In the genomic region with DNA sequence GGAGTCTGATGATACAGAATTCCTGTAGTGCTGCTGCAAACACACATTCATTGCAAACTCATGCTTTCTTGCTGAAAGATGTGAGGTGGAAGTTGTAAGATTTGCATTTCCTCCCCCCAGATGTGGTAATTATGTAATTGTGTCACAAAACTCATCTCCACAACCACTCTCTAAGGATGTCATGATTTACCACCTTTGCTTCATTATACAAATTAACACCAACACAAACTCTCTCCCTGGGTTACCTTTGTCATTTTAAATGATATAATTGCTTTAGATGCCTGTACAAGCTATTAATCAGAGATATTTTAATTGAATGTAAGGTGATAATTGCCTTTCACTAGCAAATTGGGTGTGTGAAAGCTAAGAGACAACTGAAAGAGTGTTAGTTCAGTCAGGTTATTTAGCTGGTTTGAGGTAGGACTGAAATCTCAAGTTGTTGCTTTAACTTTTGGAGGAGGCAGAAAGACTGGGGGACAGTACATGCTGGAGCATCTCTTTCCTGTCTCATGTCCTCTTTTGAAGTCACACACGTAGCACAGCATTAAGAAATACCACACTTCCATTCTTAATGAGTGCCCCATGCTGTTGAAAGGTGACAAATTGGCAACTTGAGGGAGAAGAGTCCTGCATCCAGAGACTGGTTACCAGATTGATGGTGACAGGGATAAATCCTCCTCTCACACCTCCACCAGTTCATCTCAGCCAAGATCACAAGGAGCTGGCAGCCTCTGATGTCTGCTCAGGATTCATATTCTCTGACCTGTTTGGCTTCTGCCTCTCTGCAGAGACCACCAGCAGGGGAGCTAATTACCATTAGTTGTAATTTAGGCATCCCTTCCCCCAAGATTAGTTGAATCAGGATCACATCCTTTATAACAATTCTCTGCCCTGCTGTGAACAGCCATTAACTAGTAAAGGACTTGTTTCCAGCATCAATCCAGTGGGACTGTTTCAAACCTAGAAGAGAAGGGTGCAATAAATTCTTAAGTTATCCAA, we compare ENCODE assay signal across 22 mouse cellular contexts. TPM values are rescaled to one million over a fixed set of nuclear protein-coding genes. Genes with fewer than 3 reads are reported as not detected.
DNase-seq lines count a peak whose midpoint lies in the region; ATAC-seq and TF ChIP-seq lines count a peak whose summit lies in the region.
"Had no signal": no experiment of that assay in that cellular context is flagged by ENCODE, and none has a peak within 500 bp of the region (broad histone marks: within the 10 kb centered on the region; RNA-seq: fewer than 3 reads in every experiment).

No protein-coding gene starts in this region.

- H3K27me3 ChIP-seq in forebrain, postnatal 0 days (ENCODE audit: insufficient read depth, low read length), result no peaks in the 10 kb centered on the region
- H3K27me3 ChIP-seq in midbrain, embryonic 16.5 days (ENCODE audit: control insufficient read depth, insufficient read depth, low read depth, low read length), result no peaks in the 10 kb centered on the region
- H3K27me3 ChIP-seq: heart, embryonic 12.5 days; liver, embryonic 13.5 days; megakaryocyte, embryonic 14.5 days had no signal

- H3K27ac ChIP-seq in forebrain, postnatal 0 days (ENCODE audit: low read depth, low read length), result no peak overlapping the region
- no peak overlapping the region for H3K27ac ChIP-seq in midbrain, embryonic 16.5 days (ENCODE audit: low read length)
- H3K27ac ChIP-seq: liver, embryonic 13.5 days had no signal

- 3% methylated on average over 1 of the region's 1 CpGs for WGBS in forebrain, postnatal 0 days
- WGBS in midbrain, embryonic 16.5 days, result 0% methylated on average over 1 of the region's 1 CpGs

- no peaks in the 10 kb centered on the region for H3K9me3 ChIP-seq in forebrain, postnatal 0 days (ENCODE audit: low read length)
- no peaks in the 10 kb centered on the region for H3K9me3 ChIP-seq in midbrain, embryonic 16.5 days (replicated peaks; ENCODE audit: control insufficient read depth, low read length, poor library complexity, severe bottlenecking)
- H3K9me3 ChIP-seq: heart, embryonic 12.5 days; liver, embryonic 13.5 days had no signal

- peak; percentile 4 for DNase-seq in embryo, embryonic 10 days (ENCODE audit: low spot score)
- DNase-seq in embryo, embryonic 11 days, result no peak
- DNase-seq in brain, adult 2 months (ENCODE audit: low read depth, low spot score), result peak; percentile 6
- peak; percentile 11 for DNase-seq in forebrain, postnatal 0 days
- no peak for DNase-seq in urinary bladder, adult 18-20 months (ENCODE audit: low spot score in 2 of 2)
- DNase-seq in right cerebral cortex, postnatal 10 days (ENCODE audit: low spot score in 2 of 2), result no peak
- DNase-seq in left cerebral cortex, postnatal 14 days (ENCODE audit: low spot score in 2 of 2), result no peak
- DNase-seq: adrenal gland, postnatal 36 days; gastrocnemius, postnatal 36 days; heart, postnatal 36 days; kidney, adult 18-20 months; layer of hippocampus, postnatal 36 days; liver, embryonic 13.5 days; thymus, adult 18-20 months had no signal

- H3K4me2 ChIP-seq in forebrain, postnatal 0 days (ENCODE audit: low read depth), result no peak overlapping the region
- H3K4me2 ChIP-seq in midbrain, embryonic 16.5 days (ENCODE audit: low read length), result no peak overlapping the region
- H3K4me2 ChIP-seq: heart, embryonic 12.5 days; liver, embryonic 13.5 days had no signal

- intact Hi-C loops in left cerebral cortex, postnatal 14 days (cut with DNase I), result no loop called here

- no peaks in the 10 kb centered on the region for H3K36me3 ChIP-seq in forebrain, postnatal 0 days (ENCODE audit: insufficient read depth)
- no peaks in the 10 kb centered on the region for H3K36me3 ChIP-seq in midbrain, embryonic 16.5 days (ENCODE audit: control insufficient read depth, insufficient read depth, low read length)
- H3K36me3 ChIP-seq: heart, embryonic 12.5 days; liver, embryonic 13.5 days had no signal

- ATAC-seq in forebrain, postnatal 0 days, result peak; percentile 71
- peak; percentile 79 for ATAC-seq in midbrain, embryonic 16.5 days
- ATAC-seq: activated CD4-positive, CD25-positive, alpha-beta regulatory T cell, adult 4 months had no signal

- no peaks in the 10 kb centered on the region for H3K4me1 ChIP-seq in forebrain, postnatal 0 days (ENCODE audit: insufficient read depth)
- H3K4me1 ChIP-seq in midbrain, embryonic 16.5 days (ENCODE audit: control insufficient read depth, insufficient read depth, low read length), result peaks cover 6% of the 10 kb centered on the region
- H3K4me1 ChIP-seq: heart, embryonic 12.5 days; liver, embryonic 13.5 days; megakaryocyte, embryonic 14.5 days had no signal

- TF ChIP-seq CTCF in forebrain, postnatal 0 days (IDR thresholded peaks at IDR 0.05; ENCODE audit: low read depth), result no peak

- H3K9ac ChIP-seq in forebrain, postnatal 0 days, result no peak overlapping the region
- no peak overlapping the region for H3K9ac ChIP-seq in midbrain, embryonic 16.5 days (ENCODE audit: low read depth, low read length)
- H3K9ac ChIP-seq: heart, embryonic 12.5 days; liver, embryonic 13.5 days had no signal

- H3K4me3 ChIP-seq in forebrain, postnatal 0 days (ENCODE audit: low read depth, low read length), result no peak overlapping the region
- H3K4me3 ChIP-seq in midbrain, embryonic 16.5 days (ENCODE audit: low read depth, low read length), result no peak overlapping the region
- H3K4me3 ChIP-seq: heart, embryonic 12.5 days; liver, embryonic 13.5 days; megakaryocyte, embryonic 14.5 days had no signal

RNA-seq across cellular contexts. Expression of gene Crisp4, which starts 45.3 kb away (rescaled TPM):
- total RNA-seq in forebrain, postnatal 0 days (2014; rRNA removed), result not detected in 2 replicates
- polyA plus RNA-seq in forebrain, postnatal 0 days (2015; fragmentation: Nextera tagmentation; extraction: Ambion mirVana), result not detected in 2 replicates
- not detected in 2 replicates for polyA plus RNA-seq in midbrain, embryonic 16.5 days (2015; fragmentation: Nextera tagmentation; extraction: Ambion mirVana)
- total RNA-seq in left cerebral cortex, postnatal 14 days (2021), result not detected
- total RNA-seq: adrenal gland, postnatal 36 days; common myeloid progenitor, adult 5-6 weeks; gastrocnemius, postnatal 36 days; heart, postnatal 36 days; layer of hippocampus, postnatal 36 days had no signal
- polyA plus RNA-seq: activated CD4-positive, CD25-positive, alpha-beta regulatory T cell, adult 4 months; heart, embryonic 12.5 days; large intestine, adult 2 months; limb, embryonic 11.5 days; liver, embryonic 13.5 days; lung, embryonic 16.5 days had no signal

RNA-seq across cellular contexts. Expression of gene Defb18, which starts 46.2 kb away (rescaled TPM):
- total RNA-seq in forebrain, postnatal 0 days (2014; rRNA removed), result not detected in 2 replicates
- not detected in 2 replicates for polyA plus RNA-seq in forebrain, postnatal 0 days (2015; fragmentation: Nextera tagmentation; extraction: Ambion mirVana)
- not detected in 2 replicates for polyA plus RNA-seq in midbrain, embryonic 16.5 days (2015; fragmentation: Nextera tagmentation; extraction: Ambion mirVana)
- total RNA-seq in left cerebral cortex, postnatal 14 days (2021), result not detected
- total RNA-seq: adrenal gland, postnatal 36 days; common myeloid progenitor, adult 5-6 weeks; gastrocnemius, postnatal 36 days; heart, postnatal 36 days; layer of hippocampus, postnatal 36 days had no signal
- polyA plus RNA-seq: activated CD4-positive, CD25-positive, alpha-beta regulatory T cell, adult 4 months; heart, embryonic 12.5 days; large intestine, adult 2 months; limb, embryonic 11.5 days; liver, embryonic 13.5 days; lung, embryonic 16.5 days had no signal

Comparison
In these comparisons a context has a peak if more than half of its experiments do, and no peak if none do; other contexts are left out.
1. DNase-seq: peak in embryo, embryonic 10 days (single experiment), brain, adult 2 months (single experiment) and forebrain, postnatal 0 days (single experiment); none in embryo, embryonic 11 days (single experiment), urinary bladder, adult 18-20 months (0 of 2), right cerebral cortex, postnatal 10 days (0 of 2) and left cerebral cortex, postnatal 14 days (0 of 2).